Mouse (Mus musculus) granulocyte monocyte progenitor cell, adult 5-6 weeks (primary cell): Measurements from ENCODE around the gene Ldb2. TPM values are rescaled to one million over a fixed set of nuclear protein-coding genes. Genes with fewer than 3 reads are reported as not detected.

ENCODE experiments used
- ATAC-seq: replicated peaks from 2 replicates; pipeline ENCODE4 v1.8.0; 2016; ENCODE audit warnings: mild to moderate bottlenecking, moderate TSS enrichment, inconsistent platforms; ENCODE audit not compliant: poor library complexity, severe bottlenecking
- total RNA-seq, 2 experiments: library from RNA; stranded (forward) in 1 of 2; stranded (reverse) in 1 of 2; fragments of 200-712, 200-1000 nt in 1 of 2; fragments of >200 nt in 1 of 2; fragmentation: Nextera tagmentation in 1 of 2; gene quantifications; 2 replicates each; pipeline ENCODE4 v1.2.3; 2014 to 2017

The Ldb2 gene
- total RNA-seq, 2 experiments from 2014 or later: not detected

DNA sequence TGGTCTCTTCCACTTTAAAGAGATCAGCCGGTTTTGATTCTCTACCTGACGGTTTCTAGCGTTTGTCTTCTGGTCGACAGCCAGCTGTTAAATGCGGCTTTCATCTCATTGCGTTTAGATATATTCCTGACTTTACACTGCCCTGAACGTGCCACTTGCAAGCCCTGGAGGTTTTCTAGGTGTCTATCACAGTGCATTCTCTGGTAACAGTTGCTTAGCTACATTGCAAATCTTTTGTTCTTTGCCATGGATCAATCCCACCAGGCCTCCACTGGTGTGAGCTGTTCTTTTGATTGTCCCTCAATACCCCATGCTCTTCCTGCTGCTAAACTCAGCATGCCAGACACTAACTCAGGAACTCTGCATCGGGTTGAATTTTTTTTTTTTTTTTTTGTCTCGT is 145.1 kb downstream of the Ldb2 start:
- ATAC-seq: no peak

DNA sequence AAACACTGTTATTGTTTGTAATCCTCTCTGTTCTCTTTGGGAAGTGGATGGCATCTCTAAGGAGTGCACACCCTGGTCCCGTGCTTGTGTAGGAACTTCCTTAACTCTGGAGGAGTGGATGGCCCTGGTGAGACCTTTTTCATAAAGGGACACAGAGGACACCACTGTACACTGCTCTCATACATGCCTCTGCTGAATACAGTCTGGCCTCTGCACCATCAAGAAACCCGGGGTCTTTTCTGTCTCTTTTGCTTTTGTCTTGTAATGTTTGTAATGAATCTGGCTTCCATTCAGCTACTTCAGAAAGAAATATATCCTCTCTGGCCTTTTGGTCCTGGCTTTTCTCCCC is 152.7 kb downstream of the Ldb2 start:
- no peak for ATAC-seq

DNA sequence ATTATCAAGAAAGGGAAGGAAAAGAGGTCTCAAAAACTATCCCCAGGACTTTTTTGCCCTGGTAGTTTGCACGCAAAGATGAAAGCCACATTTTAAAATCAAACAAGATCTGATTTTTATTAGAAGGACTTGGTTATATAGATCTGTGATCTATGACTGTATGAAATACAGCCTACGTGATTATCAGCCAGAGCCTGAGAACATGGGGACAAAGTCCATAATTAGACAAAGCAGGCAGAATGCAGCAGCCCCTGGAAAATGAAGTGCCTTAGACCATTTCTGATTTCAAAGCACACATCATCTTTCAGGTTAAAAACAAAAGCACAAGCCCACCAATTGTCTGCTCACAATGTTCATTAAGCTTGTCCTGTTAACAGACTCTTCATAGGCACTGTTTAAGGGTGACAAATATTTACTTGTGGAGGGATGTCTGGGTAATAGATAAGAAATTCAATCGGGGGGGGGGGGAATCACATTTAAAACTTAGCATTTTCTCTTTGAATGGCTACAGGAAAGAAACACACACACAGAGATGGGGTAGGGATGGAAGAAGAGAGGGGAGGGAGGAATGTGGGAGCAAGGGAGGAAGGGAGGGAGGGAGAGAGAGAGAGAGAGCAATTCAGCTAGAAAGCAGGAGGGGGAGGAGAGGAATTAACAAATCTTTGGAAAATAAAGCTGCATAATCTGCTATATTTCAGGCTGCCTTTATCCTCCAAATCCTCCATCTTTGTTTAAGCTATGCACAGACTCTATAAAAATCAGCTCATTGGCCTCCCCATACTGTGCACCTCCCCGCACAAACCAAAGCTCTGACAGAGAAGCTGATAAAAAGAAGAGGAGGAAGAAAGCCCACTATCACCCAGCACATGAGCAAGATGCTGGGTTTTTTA is 153.3 kb downstream of the Ldb2 start:
- no peak for ATAC-seq

DNA sequence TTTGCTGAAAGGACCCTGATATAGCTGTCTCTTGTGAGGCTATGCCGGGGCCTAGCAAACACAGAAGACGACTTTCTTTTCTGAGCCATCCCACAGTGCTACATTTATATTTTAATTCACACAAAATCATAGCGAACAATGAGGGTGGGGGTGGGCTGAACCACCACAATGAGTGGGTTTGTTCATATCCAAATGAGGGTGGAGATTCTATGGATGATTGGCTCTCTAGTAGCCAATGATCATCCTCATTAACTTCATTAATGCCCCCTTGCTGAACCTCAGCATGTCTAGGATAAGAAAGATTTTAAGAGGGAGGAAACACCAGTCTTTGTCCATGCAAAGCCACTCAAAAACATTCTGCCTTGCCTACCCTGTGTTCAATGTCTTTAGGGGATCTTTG is 156.4 kb downstream of the Ldb2 start:
- ATAC-seq: no peak

DNA sequence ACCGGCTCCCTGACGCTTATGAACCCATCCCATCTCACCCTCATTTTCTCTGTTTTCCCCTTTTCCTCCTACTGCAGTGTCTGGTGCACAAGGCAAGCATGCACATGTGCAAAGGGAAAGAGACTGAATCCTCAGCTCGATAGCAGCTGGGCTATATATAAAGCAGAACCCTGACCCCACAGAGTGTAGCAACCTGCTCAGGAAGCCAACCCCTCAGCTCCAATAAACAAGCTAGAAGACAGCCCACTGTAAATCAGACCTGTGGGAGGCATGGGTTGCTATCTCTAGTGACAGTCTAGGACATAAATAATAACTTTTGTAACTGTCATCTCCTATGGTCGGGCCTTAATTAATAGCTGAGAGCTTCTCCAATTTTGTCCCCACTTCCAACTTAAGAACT is 158.4 kb downstream of the Ldb2 start:
- ATAC-seq: no peak

DNA sequence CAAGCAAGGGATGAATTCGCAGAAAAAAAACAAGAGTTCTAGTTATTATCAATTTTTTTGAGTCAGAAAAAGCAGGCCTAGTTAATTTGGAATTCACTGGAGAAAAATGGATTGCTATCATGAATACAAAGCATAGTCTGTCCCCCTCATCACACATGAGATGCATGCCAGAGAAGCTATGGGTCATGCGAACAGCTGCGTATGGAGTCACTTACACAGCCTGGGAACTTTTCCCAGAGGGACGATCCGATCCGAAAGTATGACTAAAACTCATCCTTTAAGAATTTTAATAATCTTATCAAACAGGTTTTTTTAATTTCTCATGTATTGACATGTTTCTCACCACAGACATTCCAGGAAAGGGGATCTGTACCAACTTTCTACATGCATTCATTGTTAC is 163.9 kb downstream of the Ldb2 start:
- no peak for ATAC-seq

DNA sequence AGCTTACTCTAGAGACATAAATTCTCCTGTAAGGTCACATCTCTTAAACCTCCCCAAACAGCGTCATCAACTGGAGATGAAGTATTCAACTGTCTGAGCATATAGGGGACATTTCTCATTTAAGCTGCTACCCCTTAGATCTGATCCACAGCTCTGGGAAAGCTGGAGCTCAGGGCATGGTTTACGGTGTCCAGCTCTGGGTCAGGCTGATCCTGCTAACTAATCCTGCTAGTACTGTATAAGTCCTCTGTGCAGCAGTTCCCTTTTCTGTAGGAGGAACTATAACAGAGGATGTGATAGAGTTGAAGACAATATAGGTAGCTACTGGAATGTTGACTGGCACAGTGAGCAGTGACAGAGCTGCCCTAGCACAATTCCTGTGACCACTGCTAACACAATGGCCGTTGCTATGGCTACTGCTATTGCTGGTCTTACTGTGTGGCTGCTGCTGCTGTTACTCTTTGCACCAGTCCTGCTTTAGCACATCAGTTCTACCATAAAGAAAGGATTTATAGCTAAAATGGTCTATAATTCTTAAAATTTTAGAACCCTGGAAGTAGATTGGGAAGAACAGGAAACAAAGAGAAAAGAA is 170.3 kb downstream of the Ldb2 start:
- ATAC-seq: no peak

DNA sequence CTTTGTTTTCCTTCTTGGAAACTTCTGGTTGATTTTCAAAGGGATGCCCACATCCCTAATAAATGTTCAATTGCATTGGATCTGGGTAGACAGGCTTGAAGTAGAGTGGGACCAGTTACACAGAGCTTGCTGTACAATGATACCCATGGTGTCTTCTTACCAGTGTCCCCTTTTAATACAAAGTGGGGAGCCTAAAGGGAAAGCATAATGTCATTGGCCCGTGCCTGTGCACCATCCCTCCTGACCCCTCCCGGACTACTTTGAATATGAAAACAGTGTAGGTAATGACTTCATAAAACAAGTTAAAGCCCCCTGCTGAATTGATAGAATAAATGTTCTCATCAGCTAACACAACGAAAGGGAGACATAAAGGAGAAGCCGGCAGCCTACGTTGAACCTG is 172.0 kb downstream of the Ldb2 start:
- no peak for ATAC-seq

DNA sequence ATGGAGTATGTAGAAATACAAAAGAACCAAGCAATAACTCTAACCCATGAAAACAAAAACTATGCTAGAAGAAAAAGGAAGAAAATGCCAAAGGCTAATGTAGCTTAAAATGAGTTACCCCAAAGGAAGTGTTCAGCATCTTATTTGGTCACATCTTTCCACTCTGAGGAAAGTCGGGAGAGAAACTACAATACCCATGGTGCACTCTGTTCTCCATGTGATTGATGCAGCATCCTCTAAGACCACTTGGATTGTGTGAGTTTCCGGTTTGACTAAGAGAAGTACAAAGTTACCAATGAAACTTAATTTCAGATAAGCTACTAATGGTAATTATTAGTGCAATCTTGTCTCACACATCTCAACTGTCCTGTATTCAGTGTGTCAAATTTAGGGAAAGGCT is 172.6 kb downstream of the Ldb2 start:
- no peak for ATAC-seq

DNA sequence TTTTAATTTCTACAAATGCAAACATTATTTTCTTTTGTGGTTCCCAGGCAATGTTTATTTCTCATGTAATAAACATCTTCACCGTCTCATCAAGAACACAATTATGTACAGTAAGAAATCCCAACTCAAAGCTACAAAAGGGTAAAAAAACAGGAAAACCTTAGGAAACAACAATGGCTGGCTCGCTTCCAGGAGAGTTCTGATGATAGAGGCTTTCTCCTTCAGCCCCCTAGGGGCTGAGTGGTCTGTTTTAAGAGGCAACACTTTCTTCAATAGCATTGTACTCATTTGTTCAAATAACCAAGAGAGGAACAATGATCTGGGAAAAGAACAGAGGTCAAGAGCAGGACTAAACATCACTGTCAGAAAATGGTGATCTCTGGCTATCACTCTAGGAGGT is 173.4 kb downstream of the Ldb2 start:
- ATAC-seq: no peak

DNA sequence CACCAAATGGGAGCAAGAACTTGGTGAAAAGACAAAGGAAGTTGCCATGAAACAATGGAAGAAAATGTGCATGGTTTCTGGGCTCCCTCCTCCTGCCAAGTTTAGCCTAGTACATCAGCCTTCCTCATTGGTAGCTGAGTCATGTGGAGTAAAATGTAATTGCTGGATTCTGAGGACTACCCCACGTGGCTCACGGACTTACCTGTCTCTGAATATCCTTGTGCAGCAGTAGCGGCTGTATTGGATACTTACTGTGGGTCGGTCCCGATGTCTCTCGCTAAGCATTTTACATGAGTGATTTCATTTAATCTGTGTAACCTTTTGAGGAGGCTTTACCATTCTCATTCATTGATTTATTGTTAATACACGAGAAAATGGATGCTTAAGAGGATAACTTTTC is 183.8 kb downstream of the Ldb2 start:
- ATAC-seq: no peak

DNA sequence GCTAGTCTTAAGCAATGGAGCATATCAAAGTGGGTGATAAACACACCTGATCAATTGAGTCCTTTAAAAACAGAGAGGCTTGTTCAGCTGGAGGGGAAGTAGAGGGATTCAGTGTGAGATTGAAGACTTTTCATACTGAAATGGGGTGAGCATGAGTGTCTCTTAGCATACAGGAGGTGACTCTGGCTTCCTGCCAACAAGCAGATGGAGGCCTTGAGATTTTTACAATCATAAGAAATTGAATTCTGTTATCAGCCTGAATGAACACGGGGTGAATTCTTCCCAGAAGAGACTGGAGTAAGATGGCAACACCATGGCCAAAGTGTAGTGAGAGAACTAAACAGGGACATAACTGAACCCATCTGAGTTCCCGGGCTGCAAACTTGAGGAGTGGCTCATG is 190.6 kb downstream of the Ldb2 start:
- no peak for ATAC-seq

DNA sequence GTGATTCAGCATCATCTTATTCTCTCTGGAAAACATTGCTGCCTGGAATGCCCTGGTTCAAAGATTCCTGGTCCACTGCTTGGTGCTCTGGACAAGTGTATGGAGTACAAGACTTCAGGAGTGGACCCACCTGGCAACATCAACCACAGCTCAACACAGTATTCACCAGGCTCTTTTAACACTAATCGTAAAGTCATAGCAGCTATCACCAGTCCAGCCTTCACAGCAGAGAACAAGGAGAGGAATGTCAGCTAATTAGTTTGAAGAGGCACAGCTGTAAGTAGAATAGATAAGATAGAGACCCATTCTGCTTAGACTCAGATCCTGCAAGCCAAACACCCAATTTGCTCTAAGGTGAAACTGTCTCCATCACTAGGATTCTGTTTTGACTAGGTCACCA is 198.1 kb downstream of the Ldb2 start:
- no peak for ATAC-seq

DNA sequence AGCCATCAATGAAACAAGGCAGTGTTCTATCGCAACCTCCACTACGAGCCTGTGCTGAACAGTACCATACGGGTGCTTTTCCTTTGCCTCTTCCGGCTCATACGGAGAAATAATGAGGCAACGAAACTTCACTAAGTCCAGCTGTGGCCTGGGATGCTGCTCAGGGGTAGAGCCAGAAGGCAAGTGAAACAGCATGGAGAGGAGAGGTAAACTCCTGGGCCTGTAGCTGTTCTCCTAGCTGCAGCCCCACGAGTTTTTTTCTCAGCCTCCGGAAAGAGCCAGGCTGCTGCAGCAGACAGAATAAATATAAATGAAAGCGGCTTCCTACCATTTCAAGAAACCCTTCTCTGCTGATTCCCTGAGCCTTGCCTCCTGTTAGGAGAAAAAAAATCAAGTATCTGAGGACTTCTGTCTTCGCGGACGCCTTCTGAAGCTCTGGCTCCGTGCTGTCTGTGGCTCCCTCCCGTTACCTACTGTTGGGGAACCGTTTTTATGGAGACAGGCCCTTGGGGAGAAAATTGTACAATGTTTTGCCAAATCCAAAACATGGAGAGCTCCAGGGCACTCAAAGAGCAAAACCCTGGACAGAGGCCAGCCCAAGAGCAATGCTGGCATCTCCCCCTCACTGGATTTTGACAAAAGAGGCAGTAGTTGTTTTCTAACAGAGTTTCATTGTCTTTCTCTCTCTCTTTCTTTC is 205.8 kb downstream of the Ldb2 start:
- ATAC-seq: no peak

DNA sequence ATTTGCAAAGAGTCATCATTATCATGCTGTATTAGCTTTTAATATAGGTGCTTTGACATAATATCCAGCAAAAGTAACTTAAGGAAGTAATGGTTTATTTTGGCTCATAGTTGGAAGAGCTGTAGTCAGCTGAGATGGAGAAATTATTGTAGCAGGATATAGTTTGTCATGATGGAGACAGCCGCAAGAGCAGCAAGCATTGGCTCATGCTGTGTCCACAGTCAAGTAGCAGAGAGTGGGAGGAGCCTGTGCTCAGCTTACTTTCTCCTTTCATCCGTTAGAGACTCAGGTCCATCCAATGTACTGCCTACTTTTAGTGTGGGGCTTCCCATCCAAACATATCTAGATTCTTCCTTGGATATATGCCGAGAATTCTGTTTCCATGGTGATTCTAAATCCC is 208.7 kb downstream of the Ldb2 start:
- ATAC-seq: no peak

DNA sequence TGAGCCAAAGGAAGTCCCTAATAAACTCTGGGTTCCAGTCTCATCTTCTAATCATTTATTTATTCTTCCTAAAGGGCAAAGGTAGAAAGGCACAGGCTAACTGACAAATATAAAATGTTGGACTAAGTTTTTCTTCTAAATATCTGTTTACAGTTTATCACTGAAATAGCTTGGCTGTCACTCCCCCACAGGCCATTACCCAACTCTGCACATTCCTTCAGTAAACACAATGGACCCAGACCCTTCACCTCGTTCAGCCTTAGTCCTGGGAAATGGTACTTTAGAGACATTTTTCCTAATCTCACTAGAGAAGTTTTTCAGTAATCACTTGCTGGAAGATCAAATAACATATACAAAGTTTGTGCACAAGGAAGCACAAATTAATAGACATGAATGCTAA is 210.2 kb downstream of the Ldb2 start:
- no peak for ATAC-seq

DNA sequence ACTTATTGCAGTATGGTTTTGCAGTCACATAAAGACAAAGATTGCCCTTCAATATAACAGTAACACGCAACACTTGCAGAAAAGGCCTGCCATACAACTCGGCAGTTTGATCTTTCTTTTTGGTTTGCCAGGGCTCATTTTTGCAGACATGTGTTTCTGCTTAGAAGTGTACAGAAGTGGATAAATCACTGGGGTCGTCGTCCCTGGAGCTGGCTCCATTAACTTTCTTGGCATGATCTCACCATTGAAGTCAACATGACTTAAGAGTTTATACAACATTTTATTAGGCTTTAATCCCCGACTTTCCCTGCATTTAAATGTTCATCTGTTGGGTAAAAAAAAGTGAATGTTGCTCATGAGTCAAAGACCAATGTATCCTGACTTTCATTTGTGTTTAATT is 212.9 kb downstream of the Ldb2 start:
- ATAC-seq: no peak

DNA sequence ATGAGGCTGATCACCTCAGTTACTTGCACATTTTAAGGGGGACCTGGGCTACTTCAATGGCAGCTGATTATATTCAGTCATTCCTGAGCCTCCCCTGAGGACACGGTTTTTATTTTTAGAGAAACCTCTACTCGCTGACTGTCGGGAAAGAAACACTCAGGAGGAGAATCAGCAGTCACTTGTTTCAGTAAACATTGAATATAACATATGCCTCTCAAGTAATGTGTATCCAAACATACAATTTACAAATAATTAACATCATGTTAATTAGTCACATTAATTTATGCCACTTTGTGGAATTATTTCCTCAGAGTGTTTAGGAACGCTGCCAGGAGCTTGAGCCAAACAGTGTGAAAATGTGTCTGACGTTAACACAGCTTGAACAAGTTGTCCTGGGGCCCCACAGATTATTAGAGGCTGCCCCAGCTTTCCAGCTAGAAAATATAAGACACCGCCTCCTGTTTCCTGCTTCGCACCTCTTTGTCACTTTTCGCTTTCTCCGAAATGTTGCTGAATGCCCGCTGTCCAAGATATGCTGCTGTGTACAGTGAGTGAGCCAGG is 219.5 kb downstream of the Ldb2 start:
- ATAC-seq: no peak

DNA sequence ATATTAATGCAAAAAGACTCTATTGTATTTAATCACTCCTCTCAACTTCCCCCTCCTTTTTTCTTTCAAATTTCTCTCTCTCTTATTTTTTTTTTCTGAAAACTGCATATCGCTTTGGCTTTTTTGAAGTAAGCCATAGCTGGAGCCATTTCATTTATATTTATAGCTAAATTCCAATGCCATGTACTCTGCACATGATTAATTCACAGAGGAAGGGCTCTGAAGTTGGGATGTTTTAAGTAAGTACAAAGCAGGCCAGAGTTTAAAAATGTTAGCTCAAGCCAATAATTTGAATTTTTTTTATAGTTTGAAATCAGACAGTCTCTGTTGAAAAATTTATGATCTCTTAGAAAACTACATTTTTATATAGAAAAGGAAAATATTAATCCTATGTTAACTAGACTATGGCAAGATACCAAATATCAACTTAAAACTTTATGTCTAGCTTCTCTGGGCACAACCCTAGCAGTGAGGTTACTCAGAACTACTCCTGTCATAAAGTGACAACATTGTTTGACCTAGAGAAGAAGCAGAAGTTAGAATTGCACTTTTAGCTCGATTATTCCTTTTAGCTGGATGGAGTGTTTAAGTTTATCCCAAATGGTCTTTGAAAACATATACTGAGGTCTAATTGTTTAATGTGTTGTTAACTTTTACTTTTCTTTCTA is 222.7 kb downstream of the Ldb2 start:
- ATAC-seq: no peak

DNA sequence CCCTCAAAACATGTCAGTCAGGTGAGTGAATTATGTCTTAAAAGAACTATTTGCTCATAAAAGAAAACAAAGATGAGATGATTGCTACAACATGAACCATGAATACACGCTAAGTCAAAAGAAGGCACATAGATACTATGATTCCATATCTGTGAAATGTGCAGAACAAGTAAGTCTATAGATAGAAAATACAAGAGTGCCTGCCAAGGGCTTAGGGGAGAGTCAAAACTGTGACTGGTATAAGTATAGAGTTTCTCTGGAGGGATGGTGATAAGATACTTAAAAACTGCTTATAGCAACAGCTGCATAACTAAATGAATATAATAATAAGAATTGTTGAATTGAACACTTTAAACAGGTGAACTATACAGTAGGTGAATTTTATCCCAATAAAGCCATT is 224.8 kb downstream of the Ldb2 start:
- ATAC-seq: no peak
